Mouse (Mus musculus) CD4-positive, CD25-positive, alpha-beta regulatory T cell, adult 9 weeks (primary cell): ENCODE measurements around the gene Perp. TPM values are rescaled to one million over a fixed set of nuclear protein-coding genes. Genes with fewer than 3 reads are reported as not detected.

ENCODE experiments used
- polyA plus RNA-seq: library from polyadenylated mRNA; unstranded; fragments of 100-300 nt; shearing (Covaris generic); gene quantifications from one replicate; pipeline ENCODE4 v1.2.1, GENCODE M21; 2017

Gene Perp
- polyA plus RNA-seq, result 0.14 TPM

DNA sequence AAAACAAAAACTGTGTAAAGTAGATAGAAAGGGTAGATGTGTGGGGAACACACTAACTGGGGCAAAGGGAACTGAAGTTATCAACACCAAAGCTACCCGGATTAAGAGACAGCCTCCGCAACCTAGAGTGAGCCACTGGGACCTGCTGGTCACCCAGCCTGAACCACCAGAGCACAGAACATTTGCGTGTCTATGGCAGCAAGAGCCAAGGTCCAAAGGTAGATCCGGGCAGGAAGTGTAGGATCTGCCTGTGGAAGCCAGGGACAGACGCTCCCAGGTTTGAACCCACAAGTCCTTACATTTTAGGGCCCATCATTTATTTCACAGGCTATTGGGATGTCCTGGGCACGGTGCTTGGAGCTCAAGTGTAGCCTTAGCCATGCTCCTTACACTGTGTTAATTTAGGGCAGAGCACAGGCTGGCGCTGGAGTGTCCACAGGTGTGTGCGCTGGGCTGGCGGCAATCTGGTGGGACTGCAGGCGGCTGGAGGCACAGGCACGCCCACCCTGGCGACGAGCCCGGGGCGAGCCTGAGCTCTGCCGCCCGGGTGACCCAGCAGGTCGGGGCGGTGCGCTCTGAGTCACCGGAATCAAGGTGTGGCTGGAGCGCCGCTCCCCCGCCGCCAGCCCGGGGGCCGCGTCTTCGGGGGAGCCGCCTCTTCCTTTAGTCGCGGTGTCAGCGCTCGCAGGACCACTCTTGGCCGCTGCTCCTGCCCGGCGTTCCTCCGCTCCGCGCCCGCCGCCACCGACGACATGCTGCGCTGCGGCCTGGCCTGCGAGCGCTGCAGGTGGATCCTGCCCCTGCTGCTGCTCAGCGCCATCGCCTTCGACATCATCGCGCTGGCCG lies at the start of gene Perp:
TSS of gene Perp (plus strand) at position 580 of the 846 bp plus-strand sequence.

Other genes with a start within 250 kb of the Perp start
- 0.46 TPM for gene Arfgef3, start 101.1 kb upstream of the Perp start, polyA plus RNA-seq
- not detected for gene Gm4922, start 58.2 kb upstream of the Perp start, polyA plus RNA-seq
- 32.7 TPM for gene Tnfaip3, start 170.6 kb downstream of the Perp start, polyA plus RNA-seq